Mouse (Mus musculus) lung, embryonic 14.5 days (tissue): ENCODE results near the gene Gucy1b1. TPM values are rescaled to one million over a fixed set of nuclear protein-coding genes. Genes with fewer than 3 reads are reported as not detected.

Experiments
- ATAC-seq: fragments of 200-750 bp; cut with Nextera tagmentation; 2 replicates; pipeline ENCODE4 v1.8.0; 2017; ENCODE audit warnings: mild to moderate bottlenecking, moderate TSS enrichment, moderate library complexity; ENCODE audit not compliant: insufficient read depth
- DNase-seq: peaks from one replicate; pipeline ENCODE4 v3.0.0-alpha.2; 2015
- H3K27ac ChIP-seq: fragments of 300-500 bp; sonication (generic); 2 replicates; pipeline ENCODE4 v1.5.1; 2014; ENCODE audit warnings: low read depth, mild to moderate bottlenecking, moderate library complexity
- H3K27me3 ChIP-seq: fragments of 300-500 bp; sonication (generic); 2 replicates; pipeline ENCODE4 v1.6.1; 2014; ENCODE audit warnings: low read length, control low read depth; ENCODE audit not compliant: insufficient read depth
- H3K36me3 ChIP-seq: fragments of 300-500 bp; sonication (generic); 2 replicates; pipeline ENCODE4 v1.6.1; 2014; ENCODE audit warnings: control low read depth; ENCODE audit not compliant: insufficient read depth
- H3K4me1 ChIP-seq: fragments of 300-500 bp; sonication (generic); 2 replicates; pipeline ENCODE4 v1.6.1; 2014; ENCODE audit warnings: antibody characterized with exemption, control low read depth; ENCODE audit not compliant: insufficient read depth
- H3K4me2 ChIP-seq: fragments of 300-500 bp; sonication (generic); 2 replicates; pipeline ENCODE4 v1.6.1; 2014; ENCODE audit warnings: mild to moderate bottlenecking
- H3K4me3 ChIP-seq: fragments of 300-500 bp; sonication (generic); 2 replicates; pipeline ENCODE4 v1.5.1; 2014; ENCODE audit warnings: low read depth, low read length
- H3K9ac ChIP-seq: fragments of 300-500 bp; sonication (generic); 2 replicates; pipeline ENCODE4 v1.6.1; 2014
- H3K9me3 ChIP-seq: fragments of 300-500 bp; sonication (generic); 2 replicates; pipeline ENCODE4 v1.6.1; 2016; ENCODE audit warnings: low read depth, low read length, control low read depth
- CTCF ChIP-seq: IDR thresholded peaks from 2 replicates; pipeline ENCODE4 v1.5.1; 2016; ENCODE audit warnings: antibody characterized with exemption, low read depth
- WGBS: fragments of 180-500 bp; shearing (Covaris S2); extraction: QIAGEN DNeasy Blood & Tissue Kit; methylation state at CpG from one replicate; pipeline ENCODE4 v1.1.7; 2014; 5-methylcytosine and 5-hydroxymethylcytosine counted together
- microRNA-seq: library from miRNA; unstranded; fragments of <30 nt; microRNA quantifications from one replicate; pipeline ENCODE4, GENCODE M21; 2016; ENCODE audit warnings: borderline number of aligned reads
- polyA plus RNA-seq: library from polyadenylated mRNA; unstranded; fragments of >200 nt; fragmentation: Nextera tagmentation; extraction: Ambion mirVana; gene quantifications from 2 replicates; pipeline ENCODE4 v1.2.1, GENCODE M21; 2014

Gene Gucy1b1
- polyA plus RNA-seq, 1 experiment from 2014 or later, result 73.5 TPM

- Histone ChIP-seq H3K9ac (no peak overlapping the region), H3K4me2 (no peak overlapping the region), H3K27ac (no peak overlapping the region), H3K27me3 (no peaks in the 10 kb centered on the region), H3K36me3 (no peaks in the 10 kb centered on the region), H3K9me3 (no peaks in the 10 kb centered on the region), H3K4me1 (no peaks in the 10 kb centered on the region), H3K4me3 (no peak overlapping the region)
- WGBS, result 71% methylated on average over 8 of the region's 8 CpGs
- no peak for TF ChIP-seq CTCF
- DNase-seq, result no peak
- ATAC-seq, result no peak
Observed at GRCm38 (mm10) chr3:81983120-81983895, 91.2 kb downstream of the Gucy1b1 start.

Small RNA genes within 50 kb of the gene (microRNA-seq; reads per million reads assigned to microRNA genes)
- not detected for gene Mir7010

Other genes with a start within 250 kb of the Gucy1b1 start
- gene Ctso, start 142.1 kb downstream of the Gucy1b1 start, polyA plus RNA-seq, result 15.0 and 15.3 TPM in 2 replicates
- gene Tdo2, start 98.5 kb downstream of the Gucy1b1 start, polyA plus RNA-seq, result 3.1 and 3.4 TPM in 2 replicates
- gene Asic5, start 92.4 kb downstream of the Gucy1b1 start, polyA plus RNA-seq, result 0.15 TPM in 1 of 2 replicates, not detected in the other
- 111 and 117 TPM in 2 replicates for gene Gucy1a1, start 71.1 kb upstream of the Gucy1b1 start, polyA plus RNA-seq